Mouse (Mus musculus) left cerebral cortex, postnatal 36 days (tissue): Measurements from ENCODE around the gene Apol8. TPM values are rescaled to one million over a fixed set of nuclear protein-coding genes. Genes with fewer than 3 reads are reported as not detected.
"Not testable (repeated sequence)": the region's sequence is repeated elsewhere in the genome, so short reads cannot be mapped to it uniquely, and the experiment has no call there.

Experiments used
- DNase-seq, 2 experiments: peaks; one replicate each; pipeline ENCODE4 v3.0.0; 2021 to 2022; ENCODE audit warnings: low spot score in 2 of 2, mixed read lengths in 1 of 2
- intact Hi-C: fragments of 180-260 bp; cut with DNase I; formaldehyde crosslinking; loops from one replicate; pipeline ENCODE4 v1.15.1; 2025
- total RNA-seq, 2 experiments: library from RNA; stranded (reverse); gene quantifications; 2 replicates each; pipeline ENCODE4 v1.2.3; 2021

Gene Apol8
- total RNA-seq, 2 experiments from 2014 or later, result 4.0 TPM

DNA sequence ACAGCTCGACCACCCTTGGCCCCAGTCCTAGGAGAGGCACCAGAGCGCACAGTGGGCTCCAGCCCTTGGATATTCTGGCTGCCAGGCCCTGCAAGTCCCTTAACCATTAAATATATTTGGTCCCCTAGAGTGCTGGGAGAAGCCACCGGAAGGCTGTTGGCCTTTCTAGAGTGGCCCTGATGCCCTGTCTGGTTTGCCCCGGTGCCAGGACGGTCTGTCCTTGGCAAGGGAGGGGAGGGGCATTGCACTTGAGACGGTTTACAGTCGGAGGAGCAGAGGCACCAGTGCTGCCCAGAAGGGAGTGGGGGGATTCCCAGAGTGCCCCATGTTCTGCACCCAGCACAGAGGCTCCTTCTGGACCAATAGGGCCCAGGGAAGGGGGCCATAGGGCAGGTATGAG lies 4.3 kb upstream of the Apol8 start:
- intact Hi-C loops, result no loop called here
- DNase-seq, result no peak

DNA sequence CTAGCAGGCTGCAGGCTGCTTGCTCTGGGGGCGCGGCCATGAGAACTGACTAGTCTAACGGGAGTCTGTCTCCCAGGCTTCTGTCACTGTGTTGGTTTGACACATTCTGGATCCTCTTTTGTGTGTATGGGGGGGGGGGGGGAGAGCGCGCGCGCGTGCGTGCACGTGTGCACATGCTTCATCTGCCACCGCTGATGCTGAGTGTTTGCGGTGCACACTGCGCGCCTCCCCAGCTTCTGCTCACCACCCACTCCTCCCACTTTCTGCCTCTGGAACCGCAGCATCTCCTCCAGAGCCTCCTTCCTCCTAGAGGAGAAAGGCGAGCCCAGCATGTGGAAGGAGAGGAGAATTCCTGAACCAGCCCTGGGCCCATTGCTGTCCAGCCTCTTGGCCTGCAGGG lies 3.2 kb upstream of the Apol8 start:
- DNase-seq, result no peak
- intact Hi-C loops, result no loop called here

DNA sequence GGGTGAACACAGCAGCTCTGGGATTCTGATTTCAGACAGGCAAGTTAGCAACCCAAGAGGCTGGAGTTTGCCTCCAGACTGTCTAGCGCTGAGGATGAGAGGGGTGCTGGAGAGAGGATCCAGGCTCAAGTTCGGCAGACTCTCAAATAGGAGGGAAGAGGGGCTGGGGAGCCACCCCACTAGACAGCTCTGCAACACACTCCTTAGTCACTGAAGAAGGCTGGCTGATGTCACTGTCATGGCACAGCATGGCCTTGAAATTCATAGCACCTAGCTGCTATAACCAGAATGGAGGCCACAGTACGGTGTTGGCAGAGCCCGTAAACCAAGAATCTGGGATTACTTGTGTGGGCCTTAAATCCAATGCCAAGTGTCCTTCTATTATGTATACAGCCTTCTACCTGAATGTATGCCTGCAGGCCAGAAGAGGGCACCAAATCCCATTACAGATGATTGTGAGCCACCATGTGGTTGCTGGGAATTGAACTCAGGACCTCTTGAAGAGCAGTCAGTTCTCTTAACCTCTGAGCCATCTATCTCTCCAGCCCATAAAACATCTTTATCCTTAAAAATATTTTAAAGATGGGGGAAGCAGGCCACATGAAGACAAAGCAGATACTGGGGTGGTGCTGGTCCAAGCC lies 903 bp upstream of the Apol8 start:
- intact Hi-C loops, result no loop called here
- DNase-seq, result no peak

DNA sequence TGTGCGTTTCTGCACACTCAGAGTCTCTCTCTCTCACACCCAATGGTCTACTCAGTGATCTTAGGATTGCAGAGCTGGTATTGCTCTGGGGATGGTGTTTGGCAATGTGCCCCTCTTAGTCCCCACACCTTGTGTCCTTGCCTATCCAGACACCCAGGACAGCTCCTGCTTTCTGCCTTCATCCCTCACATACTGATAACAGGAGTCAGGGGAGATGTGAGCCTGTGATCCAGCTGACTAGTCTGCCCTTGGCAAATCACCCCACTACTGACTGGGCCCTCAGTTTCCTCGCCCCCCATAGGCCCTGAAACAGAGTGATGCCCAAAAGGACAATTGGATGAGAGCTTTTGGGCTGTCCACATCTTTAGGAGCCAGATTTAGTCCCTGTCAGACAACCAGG lies 722 bp downstream of the Apol8 start:
- intact Hi-C loops, result no loop called here
- DNase-seq, result no peak

DNA sequence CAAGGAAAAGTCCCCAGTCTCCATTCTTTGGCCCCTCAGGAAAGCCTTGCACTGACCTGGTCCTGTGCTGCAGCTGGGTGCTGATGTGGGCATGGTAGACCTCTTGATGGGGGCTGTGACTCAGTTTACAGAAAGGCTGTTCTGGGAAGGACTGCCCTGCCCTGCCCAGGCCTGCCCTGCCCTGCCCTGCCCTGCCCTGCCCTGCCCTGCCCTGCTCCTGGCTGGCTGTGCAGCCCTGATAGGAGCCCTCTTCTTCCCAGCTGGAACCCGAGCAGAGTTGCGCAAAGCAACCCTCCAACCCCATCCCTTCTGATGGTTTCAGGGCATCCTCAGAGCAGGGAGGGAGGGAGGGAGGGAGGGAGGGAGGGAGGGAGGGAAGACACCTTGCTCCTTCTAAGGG lies 1.7 kb downstream of the Apol8 start:
- intact Hi-C loops, result no loop called here
- DNase-seq, result no peak

DNA sequence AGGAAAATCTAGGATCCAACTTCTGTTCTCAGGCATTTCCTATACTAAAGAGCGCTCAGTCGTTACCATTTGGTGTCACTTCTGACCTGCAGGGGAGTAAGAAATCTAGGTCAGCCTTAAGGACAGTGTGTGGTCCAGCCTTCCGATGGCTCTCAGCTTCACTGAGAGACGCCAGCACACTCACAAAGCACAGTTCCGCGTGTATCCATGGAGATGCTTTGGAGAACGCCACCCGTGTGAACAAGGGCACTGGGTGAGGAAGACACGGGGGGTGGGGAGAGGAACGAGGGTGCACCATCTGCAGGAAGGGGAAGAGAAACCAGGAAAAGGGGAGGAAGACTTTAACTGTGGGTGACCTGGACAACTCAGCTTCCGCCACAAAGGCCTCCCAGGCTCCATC lies 4.4 kb downstream of the Apol8 start:
- DNase-seq, result no peak
- intact Hi-C loops, result no loop called here

DNA sequence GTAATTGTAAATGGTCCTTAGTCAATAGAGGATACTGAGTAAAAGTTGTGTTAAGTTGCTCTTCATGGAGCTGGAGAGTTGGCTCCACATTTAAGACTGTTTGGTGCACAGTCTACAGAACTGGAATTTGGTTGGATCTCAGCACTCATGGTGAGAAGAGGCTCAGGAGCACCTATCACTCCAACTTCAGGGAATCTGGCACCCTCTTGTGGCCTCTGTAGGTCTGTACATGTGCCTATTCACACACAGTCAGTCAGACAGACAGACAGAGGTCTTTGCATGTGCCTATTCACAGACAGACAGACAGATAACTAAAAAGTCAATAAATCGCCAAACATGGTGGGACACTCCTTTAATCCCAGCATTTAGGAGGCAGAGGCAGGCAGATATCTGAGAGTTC lies 6.3 kb downstream of the Apol8 start:
- intact Hi-C loops, result no loop called here
- DNase-seq, result no peak

DNA sequence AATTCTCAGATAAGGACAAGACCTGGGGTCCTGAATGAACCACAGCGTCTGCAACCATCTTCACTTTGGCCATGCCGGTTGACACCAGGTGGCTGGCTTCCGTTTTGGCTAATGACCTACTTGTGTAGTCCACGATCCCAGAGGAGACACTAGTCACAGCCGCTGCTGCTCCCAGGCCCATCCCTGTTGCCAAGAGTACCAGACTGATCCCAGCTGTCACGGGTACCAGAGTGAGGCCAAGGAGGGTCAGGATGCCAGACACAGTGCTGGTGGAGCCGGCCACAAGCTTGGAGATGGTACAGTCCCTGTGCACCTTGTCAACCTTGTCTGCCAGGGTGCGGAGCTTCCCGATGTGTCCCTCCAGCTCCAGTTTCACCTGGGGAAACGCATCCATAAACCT lies 7.1 kb downstream of the Apol8 start:
- intact Hi-C loops, result no loop called here
- DNase-seq, result no peak

DNA sequence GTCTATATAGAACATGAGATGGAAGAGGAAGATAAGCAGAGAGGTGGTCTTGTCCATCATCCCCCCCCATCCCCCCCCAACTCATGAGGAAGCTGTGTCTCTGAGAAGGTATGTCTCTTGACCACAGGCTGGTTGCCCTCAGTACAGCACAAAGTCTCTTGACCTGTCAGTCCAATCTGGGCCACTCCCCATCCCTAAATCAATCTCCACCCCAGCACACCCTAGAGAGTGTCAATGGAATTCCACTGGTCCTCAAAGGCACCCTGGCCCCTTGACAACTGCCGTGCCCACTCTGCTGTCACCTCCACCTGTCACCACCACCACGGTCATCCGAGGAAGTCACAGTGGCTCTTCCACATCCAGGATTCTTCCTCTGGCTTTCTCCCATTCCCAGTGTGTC lies 8.4 kb downstream of the Apol8 start:
- intact Hi-C loops, result no loop called here
- no peak for DNase-seq

DNA sequence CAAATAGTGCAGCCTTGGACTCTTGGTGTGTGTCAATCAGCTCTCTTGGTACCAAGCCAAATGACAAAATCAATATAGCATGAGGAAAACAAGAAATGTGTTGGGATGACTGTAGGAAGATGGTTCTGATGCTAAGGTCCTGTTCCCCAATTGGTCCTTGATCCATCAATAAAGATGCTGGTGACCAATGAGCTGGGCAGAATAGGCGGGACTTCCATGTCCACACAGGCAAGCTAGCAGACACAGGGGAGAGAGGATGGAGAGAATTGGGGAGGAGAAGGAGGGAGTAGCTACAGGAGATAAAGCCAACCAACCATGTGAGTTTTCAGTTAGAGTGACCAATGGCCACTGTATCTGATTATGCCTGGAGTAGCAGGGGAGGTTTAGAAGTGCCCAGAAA lies 10.5 kb downstream of the Apol8 start:
- intact Hi-C loops, result no loop called here
- DNase-seq, result no peak

DNA sequence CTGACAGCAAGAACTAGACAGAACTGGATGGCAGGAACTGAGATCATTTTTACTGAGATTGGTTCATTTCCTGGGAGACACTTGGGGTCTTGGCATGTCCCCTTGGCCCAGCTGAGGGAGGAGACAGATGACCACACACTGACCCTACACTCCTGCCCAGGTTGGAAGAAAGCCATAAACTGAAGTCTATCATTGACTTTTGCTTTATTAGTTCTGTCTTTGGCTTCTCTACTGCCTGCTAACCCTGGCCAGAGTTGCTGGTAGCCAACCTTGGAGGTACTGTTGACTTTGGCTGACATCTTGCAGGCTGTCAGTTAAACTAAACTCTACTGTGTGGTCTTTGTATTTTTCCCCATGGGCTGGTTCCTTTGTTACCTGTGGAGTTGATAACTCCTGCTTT lies 11.7 kb downstream of the Apol8 start:
- DNase-seq, result no peak
- intact Hi-C loops, result no loop called here

DNA sequence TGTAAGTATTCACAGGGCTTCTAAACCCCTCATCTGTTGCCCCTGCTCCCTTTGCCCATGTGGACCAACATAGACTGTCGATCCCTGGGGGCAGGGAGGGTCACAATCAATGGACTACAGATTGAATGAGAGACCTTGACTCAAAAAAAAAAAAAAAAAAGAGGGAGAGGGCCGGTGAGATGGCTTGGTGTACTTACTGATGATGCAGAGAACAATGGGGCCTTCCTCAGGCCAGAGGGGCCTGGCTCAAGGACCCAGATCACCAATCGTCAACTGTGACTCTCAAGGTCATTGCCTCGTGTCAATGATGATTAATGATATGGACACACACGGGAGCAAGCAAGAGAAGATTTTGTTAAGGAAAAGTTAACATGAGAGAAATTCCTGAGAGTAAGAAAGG lies 12.2 kb downstream of the Apol8 start:
- intact Hi-C loops, result no loop called here
- no peak for DNase-seq

DNA sequence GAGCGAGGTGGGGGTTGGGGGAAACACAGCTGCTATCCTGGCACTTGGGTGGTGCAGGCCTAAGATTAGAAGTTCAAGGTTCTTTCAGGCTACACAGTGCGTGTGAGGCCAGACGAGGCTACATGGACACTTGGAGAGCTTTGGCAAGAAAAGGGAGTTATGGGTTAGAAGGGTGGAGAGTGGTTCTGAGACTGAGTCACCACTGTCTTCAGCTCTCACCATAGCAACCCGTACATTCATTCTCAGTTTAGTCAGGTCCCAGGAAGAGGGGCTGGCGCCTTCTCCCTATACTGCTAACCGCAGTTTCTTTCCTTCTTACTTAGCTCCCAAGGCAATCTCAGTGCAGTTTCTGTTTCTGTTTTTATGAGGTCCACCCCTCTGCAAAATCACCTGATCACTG lies 15.2 kb downstream of the Apol8 start:
- intact Hi-C loops, DNase-seq: not testable (repeated sequence)

DNA sequence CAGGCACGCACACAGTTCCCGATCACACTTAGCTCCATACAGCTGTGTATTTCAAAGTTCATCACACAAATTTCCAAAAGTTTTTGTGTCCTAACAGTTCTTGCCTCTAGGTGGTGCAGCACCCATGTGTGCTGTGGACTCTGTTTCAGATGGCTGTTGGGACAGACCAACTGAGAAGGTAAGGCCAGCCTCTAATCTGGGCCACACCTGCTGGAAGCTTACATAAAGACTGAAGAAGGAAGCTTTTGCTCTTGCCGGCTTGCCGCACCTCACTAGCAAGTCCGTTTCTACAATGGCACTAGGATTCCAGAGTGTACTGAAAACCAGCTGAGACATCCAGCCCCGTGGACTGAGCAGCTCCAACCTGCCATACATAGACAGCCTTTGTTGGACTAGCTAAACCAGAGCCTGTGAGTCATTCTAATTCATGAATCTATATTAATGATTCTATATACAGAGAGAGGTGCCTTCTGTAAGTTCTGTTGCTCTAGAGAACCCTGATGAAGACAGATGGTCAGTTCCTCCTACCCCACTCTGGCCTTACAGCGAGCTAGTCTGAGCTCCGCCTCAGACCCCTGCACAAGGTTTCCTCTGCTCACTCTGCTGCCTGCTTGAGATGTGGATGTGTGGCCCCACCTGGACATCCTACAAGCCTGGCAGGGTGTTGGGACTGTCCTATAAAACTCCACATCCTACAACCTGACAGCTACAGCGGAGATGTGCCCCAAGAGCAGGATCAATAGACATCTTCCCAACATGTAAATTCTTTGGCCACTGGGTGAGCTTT lies 16.1 kb downstream of the Apol8 start:
- no peak for DNase-seq

DNA sequence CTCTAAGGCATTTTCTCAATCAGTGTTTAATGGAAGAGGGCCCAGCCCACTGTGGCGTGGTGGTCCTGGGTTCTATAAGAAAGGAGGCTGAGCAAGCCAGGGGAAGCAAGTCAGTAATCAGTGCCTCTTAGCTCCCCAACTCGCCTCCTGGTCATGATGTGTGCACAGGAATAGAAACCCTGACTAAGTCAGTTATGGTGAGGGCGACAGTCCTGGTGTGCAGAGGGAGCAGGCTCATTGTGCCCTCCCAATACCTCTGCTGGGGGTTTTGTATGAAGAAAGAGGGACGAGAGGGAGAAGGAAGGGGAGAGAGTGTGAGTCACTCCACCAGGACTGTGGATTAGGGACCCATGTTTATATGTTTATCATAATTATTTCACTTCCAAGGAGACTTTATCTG lies 22.9 kb downstream of the Apol8 start:
- intact Hi-C loops, result loop anchor here (5.0 kb wide), 1 partner anchor 327 kb away; no protein-coding TSS in a partner anchor
- not testable (repeated sequence) for DNase-seq

More for the DNA sequence above, 16.1 kb downstream of the Apol8 start:
- intact Hi-C loops, result no loop called here

DNA sequence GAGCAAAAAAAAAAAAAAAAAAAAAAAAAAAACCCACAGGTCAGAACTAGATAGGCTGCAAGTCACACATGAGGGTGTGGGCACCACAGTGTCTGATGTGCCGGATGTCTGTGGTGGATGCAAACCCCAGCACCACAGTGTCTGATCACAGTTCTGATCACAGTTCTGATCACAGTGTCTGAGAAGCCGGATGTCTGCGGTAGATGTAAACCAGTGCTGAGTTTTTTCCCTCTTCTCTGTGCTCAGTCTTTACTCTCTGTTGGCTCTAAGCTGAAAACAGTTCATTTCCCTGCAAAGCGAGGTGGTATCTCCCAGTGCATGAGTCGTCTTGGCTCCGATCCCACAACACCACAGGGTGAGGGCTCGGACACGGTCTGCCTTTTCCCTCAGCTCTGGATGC lies 23.4 kb downstream of the Apol8 start:
- intact Hi-C loops, result loop anchor here (5.0 kb wide), 1 partner anchor 326 kb away; no protein-coding TSS in a partner anchor

DNA sequence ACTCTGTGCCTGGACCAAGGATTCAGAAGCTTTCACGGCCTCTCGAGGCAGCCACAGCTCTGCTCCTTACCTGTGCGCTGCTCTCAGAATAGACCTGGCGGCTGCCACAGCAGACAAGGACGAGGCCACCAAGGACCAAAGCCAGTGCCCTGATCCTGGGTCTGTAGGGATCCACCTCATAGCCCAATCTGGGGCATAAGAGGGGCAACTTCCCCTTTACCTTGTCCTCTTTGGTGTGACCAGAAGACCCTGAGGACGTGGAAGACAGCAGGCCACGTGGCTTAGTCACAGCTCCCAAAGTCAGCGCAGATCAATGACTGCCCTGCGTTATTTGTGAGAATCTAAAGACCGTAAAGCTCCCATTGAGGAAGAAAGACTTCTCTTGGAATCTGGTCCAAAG lies 24.0 kb downstream of the Apol8 start:
- intact Hi-C loops, result loop anchor here (5.0 kb wide), 1 partner anchor 326 kb away; no protein-coding TSS in a partner anchor

More for the DNA sequence above, 23.4 kb downstream of the Apol8 start:
- DNase-seq, result not testable (repeated sequence)

DNA sequence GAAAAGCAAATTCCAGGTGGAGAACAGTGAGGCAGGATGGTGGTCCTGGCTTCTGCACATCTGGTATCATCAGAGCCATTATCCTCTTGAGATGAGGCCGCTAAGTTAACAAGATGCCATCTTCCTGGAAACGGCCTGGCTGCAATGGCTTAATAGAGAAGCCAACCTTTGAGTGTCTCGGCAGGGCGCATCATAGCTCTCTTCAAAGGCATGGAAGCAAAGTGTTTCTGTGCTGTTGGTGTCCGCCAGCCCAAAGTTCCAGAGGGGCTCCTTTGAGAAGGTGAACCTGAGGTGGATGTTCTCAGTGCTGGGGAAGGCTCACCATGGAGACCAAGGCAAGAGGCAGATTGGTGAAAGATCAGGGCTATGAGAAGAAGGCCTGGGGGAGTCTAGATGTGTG lies 25.2 kb downstream of the Apol8 start:
- DNase-seq, result no peak
- intact Hi-C loops, result loop anchor here (5.0 kb wide), 1 partner anchor 324 kb away; no protein-coding TSS in a partner anchor

More for the DNA sequence above, 24.0 kb downstream of the Apol8 start:
- DNase-seq, result not testable (repeated sequence)

DNA sequence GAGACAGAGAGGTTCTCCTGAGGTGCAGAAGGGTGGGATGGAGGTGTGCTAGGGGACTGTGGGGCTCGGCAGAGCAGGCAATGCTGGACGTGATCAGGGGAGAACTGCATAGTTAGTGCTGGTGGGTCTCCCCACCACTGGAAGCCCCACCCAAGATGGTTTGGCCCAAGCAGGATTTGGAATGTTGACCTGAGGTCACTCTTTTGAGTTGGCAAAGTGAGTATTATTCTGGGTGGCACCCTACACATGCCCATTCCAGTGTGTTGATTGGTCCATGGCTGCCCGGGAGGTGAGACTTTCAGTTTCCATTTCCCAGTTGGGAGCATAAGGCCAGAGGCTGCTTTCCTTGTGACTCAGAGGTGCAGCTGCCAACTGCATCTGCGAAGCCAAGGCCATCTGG lies 28.1 kb downstream of the Apol8 start, which contains the start of gene Apol9b:
Gene Apol9b, plus strand, starts transcription at position 301 of the 400 bp plus-strand sequence.
- intact Hi-C loops, DNase-seq: not testable (repeated sequence)

DNA sequence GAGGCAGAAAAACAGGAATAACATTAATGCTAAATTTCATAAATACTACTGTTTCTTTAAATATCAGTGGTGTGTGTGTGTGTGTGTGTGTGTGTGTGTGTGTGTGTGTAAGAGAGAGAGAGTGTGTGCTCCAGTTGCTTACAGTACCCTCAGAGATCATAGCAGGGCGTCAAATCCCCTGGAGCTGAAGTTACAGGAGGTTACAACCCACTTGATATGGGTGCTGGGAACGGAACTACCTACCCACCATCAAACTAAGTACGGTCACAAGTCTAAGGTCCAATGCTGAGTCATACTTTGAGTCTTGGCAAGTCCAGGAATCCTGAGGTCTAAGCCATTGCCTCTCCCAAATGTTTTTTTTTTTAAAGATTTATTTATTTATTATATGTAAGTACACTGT lies 29.1 kb downstream of the Apol8 start:
- DNase-seq, intact Hi-C loops: not testable (repeated sequence)

DNA sequence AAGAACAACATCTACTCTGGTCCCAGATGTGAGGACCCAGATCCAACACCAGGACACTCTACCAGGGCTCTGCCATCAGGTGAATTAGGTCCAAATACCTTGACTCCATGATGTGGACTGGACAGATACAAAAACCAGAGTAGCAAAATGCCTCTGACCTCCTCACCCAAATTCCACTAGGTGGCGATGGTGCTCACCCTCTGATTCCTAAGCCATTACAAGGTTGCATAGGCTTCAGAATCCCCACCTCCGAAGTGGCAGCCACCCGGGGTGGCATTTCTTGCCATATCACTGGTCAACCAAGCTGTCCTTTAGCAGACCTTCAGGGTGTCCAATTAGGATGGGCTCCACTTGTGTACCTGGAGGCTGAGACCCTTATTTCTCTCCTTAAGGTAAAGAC lies 29.7 kb downstream of the Apol8 start:
- DNase-seq, intact Hi-C loops: not testable (repeated sequence)
